Mouse (Mus musculus) embryonic facial prominence, embryonic 15.5 days (tissue): ENCODE results near the gene Lmna. TPM values are rescaled to one million over a fixed set of nuclear protein-coding genes. Genes with fewer than 3 reads are reported as not detected.
A peak's percentile ranks its signal among the peaks of the same experiment; 100 is the strongest.

Experiments
- ATAC-seq: fragments of 200-750 bp; cut with Nextera tagmentation; 2 replicates; pipeline ENCODE4 v1.8.0; 2017; ENCODE audit warnings: low read depth, moderate TSS enrichment; ENCODE audit not compliant: insufficient number of reproducible peaks, low FRiP score, low TSS enrichment
- H3K27ac ChIP-seq: fragments of 300-500 bp; sonication (generic); replicated peaks from 2 replicates; pipeline ENCODE4 v1.5.1; 2015; ENCODE audit warnings: mild to moderate bottlenecking, inconsistent platforms
- H3K27me3 ChIP-seq: fragments of 300-500 bp; sonication (generic); 2 replicates; pipeline ENCODE4 v1.6.1; 2015; ENCODE audit warnings: inconsistent platforms
- H3K36me3 ChIP-seq: fragments of 300-500 bp; sonication (generic); 2 replicates; pipeline ENCODE4 v1.6.1; 2015; ENCODE audit warnings: mild to moderate bottlenecking, inconsistent platforms
- H3K4me1 ChIP-seq: fragments of 300-500 bp; sonication (generic); 2 replicates; pipeline ENCODE4 v1.6.1; 2015; ENCODE audit warnings: inconsistent platforms
- H3K4me2 ChIP-seq: fragments of 300-500 bp; sonication (generic); replicated peaks from 2 replicates; pipeline ENCODE4 v1.6.1; 2015; ENCODE audit warnings: mild to moderate bottlenecking, inconsistent platforms
- H3K4me3 ChIP-seq: fragments of 300-500 bp; sonication (generic); replicated peaks from 2 replicates; pipeline ENCODE4 v1.5.1; 2015; ENCODE audit warnings: mild to moderate bottlenecking, inconsistent platforms
- H3K9ac ChIP-seq: fragments of 300-500 bp; sonication (generic); 2 replicates; pipeline ENCODE4 v1.6.1; 2015; ENCODE audit warnings: inconsistent platforms
- H3K9me3 ChIP-seq: fragments of 300-500 bp; sonication (generic); replicated peaks from 2 replicates; pipeline ENCODE4 v1.6.1; 2016; ENCODE audit warnings: inconsistent platforms
- WGBS: fragments of 180-500 bp; shearing (Covaris S2); methylation state at CpG from one replicate; pipeline ENCODE4 v1.1.7; 2015; 5-methylcytosine and 5-hydroxymethylcytosine counted together
- polyA plus RNA-seq: library from polyadenylated mRNA; unstranded; fragments of >200 nt; fragmentation: Nextera tagmentation; extraction: Ambion mirVana; gene quantifications from 2 replicates; pipeline ENCODE4 v1.2.1, GENCODE M21; 2015

Gene Lmna
- polyA plus RNA-seq, 1 experiment from 2014 or later = 625 TPM

DNA sequence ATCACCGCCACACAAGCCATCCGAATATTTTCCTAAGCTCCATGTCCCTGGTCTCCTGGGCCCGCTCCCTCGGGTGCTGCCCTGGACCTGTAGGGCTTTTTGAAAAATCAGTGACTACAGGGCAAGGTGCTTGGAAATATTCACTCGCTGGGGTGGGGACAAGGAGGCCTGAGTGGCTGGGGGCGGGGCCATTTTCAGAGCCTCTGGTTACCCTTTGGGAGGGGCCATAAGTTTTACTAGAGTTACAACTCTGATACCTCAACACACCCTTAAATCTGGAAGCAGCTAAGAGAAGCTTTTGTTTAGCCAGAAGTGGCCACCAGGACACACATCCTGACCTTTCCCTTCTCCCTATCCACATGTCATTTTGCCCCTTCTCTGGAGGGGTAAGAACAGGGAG lies 27.4 kb upstream of the Lmna start:
- Histone ChIP-seq H3K9ac (0 out of 2 replicates have a peak overlapping the region, but pooled peaks have one; percentile 4), H3K4me1 (peaks cover 80% of the 10 kb centered on the region), H3K36me3 (peaks cover 42% of the 10 kb centered on the region), H3K4me3 (peak overlapping the region; percentile 86), H3K27me3 (no peaks in the 10 kb centered on the region), H3K4me2 (peak overlapping the region; percentile 73), H3K27ac (peak overlapping the region; percentile 55), H3K9me3 (no peaks in the 10 kb centered on the region)
- no peak for ATAC-seq
- WGBS = 55% methylated on average over 6 of the region's 6 CpGs

DNA sequence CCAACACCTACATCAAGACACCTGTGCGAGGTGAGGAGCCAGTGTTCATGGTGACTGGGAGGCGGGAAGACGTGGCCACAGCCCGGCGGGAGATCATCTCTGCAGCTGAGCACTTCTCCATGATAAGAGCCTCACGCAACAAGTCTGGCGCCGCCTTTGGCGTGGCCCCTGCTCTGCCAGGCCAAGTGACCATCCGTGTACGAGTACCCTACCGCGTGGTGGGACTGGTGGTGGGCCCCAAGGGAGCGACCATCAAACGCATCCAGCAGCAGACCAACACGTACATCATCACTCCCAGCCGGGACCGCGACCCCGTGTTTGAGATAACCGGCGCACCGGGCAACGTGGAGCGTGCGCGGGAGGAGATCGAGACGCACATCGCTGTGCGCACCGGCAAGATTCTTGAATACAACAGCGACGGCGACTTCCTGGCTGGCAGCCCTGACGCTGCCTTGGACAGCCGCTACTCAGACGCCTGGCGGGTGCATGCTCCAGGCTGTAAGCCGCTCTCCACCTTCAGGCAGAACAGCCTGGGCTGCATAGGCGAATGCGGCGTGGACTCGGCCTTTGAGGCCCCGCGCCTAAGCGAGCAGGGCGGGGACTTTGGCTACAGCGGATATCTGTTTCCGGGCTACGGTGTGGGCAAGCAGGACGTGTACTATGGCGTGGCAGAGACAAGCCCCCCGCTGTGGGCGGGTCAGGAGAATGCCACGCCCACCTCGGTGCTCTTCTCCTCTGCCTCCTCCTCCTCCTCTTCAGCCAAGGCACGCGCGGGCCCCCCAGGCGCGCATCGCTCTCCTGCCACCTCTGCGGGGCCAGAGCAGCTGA lies 26.6 kb upstream of the Lmna start:
- H3K9me3 ChIP-seq = no peaks in the 10 kb centered on the region
- 5% methylated on average over 63 of the region's 64 CpGs for WGBS
- H3K27me3 ChIP-seq = no peaks in the 10 kb centered on the region
- peak overlapping the region; percentile 26; the same call in 1 of the 2 replicates for H3K9ac ChIP-seq
- ATAC-seq = 0 out of 2 replicates have a peak, but pooled peaks have one; percentile 1
- H3K36me3 ChIP-seq = peaks cover 42% of the 10 kb centered on the region
- peak overlapping the region; percentile 73 for H3K4me2 ChIP-seq
- H3K4me1 ChIP-seq = peaks cover 72% of the 10 kb centered on the region
- peak overlapping the region; percentile 86 for H3K4me3 ChIP-seq
- peak overlapping the region; percentile 55 for H3K27ac ChIP-seq

DNA sequence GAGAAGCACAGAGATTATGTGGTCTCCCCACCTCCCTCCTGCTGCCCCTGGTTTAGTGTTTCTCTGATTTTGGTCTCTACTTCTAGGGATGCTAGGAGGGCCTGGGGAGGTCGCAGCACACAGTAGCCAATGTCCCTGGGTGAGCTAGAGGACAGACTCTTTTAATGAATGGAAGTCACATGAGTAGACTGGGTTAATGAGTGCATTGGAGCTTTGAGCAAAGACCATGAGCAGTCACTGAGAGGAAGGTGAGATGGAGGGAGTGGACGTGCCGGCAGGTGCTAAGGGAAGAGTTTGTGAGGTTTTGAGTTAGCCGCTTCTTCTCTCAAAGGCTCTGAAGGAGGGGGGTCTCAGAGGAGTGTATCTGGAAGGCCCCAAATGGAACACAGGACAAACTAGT lies 25.8 kb upstream of the Lmna start:
- peak overlapping the region; percentile 86 for H3K4me3 ChIP-seq
- H3K9ac ChIP-seq = 0 out of 2 replicates have a peak overlapping the region, but pooled peaks have one; percentile 4
- H3K4me1 ChIP-seq = peaks cover 69% of the 10 kb centered on the region
- H3K27me3 ChIP-seq = no peaks in the 10 kb centered on the region
- H3K27ac ChIP-seq = 0 out of 2 replicates have a peak overlapping the region, but pooled peaks have one; percentile 99
- 30% methylated on average over 4 of the region's 4 CpGs for WGBS
- H3K4me2 ChIP-seq = peak overlapping the region; percentile 73
- peaks cover 38% of the 10 kb centered on the region for H3K36me3 ChIP-seq
- H3K9me3 ChIP-seq = no peaks in the 10 kb centered on the region
- no peak for ATAC-seq

DNA sequence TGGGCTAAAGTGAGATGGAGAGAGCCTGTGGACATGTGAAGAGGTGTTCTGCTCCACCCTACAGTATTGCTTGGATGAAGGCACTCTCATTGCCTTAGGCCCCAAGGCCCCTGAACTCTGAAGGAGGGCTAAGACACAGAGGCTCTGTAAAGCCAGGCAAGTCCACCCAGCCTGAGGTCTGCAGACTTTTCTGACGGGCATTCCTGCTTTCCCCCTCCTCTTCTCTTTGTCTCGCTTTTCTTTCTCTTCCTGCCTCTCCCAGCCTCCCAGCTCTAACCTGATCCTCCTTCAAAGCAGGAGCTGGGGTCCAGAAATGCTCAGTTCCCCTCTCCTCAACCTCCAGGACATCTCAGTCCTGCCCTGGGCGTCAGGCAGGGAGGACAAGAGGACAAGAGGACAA lies 25.2 kb upstream of the Lmna start:
- 13% methylated on average over 3 of the region's 3 CpGs for WGBS
- Histone ChIP-seq H3K27ac (0 out of 2 replicates have a peak overlapping the region, but pooled peaks have one; percentile 99), H3K9me3 (no peaks in the 10 kb centered on the region), H3K4me3 (peak overlapping the region; percentile 86), H3K4me1 (peaks cover 69% of the 10 kb centered on the region), H3K9ac (0 out of 2 replicates have a peak overlapping the region, but pooled peaks have one; percentile 93), H3K4me2 (peak overlapping the region; percentile 73), H3K27me3 (no peaks in the 10 kb centered on the region), H3K36me3 (peaks cover 32% of the 10 kb centered on the region)
- no peak for ATAC-seq

DNA sequence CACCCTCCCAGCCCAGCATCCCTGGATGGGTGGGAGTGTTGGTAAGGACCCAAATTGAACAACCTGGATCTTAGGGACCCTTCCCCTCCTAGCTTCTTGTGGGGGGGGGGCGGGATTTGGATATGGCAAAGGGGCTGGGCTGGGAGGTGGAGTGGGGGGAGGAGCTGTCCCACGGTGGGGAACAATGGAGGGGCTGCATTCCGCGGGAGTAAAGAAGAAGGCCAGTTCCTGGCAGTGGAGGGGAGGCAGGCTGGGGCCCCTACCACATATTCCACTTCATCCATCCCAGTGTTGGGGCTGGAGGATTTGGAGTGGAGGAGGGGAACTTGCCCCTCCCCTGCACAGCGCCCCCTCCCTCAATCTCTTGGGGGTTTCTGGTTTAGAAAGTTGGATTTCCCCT lies 23.9 kb upstream of the Lmna start:
- 0% methylated on average over 4 of the region's 5 CpGs for WGBS
- peaks cover 74% of the 10 kb centered on the region for H3K4me1 ChIP-seq

DNA sequence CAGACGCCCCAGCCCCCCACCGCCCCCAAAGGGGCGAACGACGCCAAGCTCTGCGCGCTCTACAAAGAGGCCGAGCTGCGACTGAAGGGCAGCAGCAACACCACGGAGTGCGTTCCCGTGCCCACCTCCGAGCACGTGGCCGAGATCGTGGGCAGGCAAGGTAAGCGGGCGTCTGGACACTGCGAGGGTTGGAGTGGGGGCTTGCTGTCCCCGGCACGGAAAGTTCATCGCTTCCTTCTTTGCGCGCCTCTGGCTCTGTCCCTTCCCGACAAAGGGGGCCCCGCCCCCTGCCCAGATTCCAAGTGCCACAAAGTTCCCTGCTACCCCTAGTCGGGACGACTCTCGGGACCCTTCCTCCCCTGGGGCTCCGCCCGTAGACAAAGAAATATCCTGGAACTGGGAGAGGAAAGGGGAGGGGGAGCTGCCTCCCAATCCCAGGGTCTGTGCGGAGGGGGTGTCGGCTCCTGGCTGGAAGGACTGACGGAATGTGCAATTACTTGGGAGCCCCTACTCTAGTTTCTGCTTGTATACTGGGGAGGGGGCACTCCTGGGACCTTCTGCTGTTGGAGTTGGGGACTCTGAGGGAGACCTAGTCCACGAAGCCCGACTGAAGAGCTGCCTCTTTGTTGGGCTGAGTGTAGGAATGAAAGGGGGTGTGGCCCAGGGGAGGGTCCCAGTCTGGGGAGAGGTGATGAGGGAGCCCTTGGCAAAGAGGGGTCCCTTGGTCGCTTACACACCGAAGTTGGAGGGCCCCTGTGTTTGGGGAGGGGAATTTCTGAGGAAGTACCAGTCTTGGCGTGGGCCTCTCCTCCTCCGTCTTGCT lies 23.1 kb upstream of the Lmna start:
- peak; percentile 9 for ATAC-seq
- Histone ChIP-seq H3K4me2 (peak overlapping the region; percentile 73), H3K9ac (peak overlapping the region; percentile 93), H3K27me3 (no peaks in the 10 kb centered on the region), H3K4me3 (peak overlapping the region; percentile 86), H3K9me3 (no peaks in the 10 kb centered on the region), H3K27ac (peak overlapping the region; percentile 99), H3K36me3 (peaks cover 20% of the 10 kb centered on the region), H3K4me1 (peaks cover 73% of the 10 kb centered on the region)
- under 1% methylated on average over 40 of the region's 40 CpGs for WGBS

More for the DNA sequence above, 23.9 kb upstream of the Lmna start:
- Histone ChIP-seq H3K36me3 (peaks cover 28% of the 10 kb centered on the region), H3K4me2 (peak overlapping the region; percentile 73), H3K27me3 (no peaks in the 10 kb centered on the region), H3K9me3 (no peaks in the 10 kb centered on the region), H3K27ac (peak overlapping the region; percentile 99), H3K9ac (peak overlapping the region; percentile 93), H3K4me3 (peak overlapping the region; percentile 86)
- ATAC-seq = no peak

DNA sequence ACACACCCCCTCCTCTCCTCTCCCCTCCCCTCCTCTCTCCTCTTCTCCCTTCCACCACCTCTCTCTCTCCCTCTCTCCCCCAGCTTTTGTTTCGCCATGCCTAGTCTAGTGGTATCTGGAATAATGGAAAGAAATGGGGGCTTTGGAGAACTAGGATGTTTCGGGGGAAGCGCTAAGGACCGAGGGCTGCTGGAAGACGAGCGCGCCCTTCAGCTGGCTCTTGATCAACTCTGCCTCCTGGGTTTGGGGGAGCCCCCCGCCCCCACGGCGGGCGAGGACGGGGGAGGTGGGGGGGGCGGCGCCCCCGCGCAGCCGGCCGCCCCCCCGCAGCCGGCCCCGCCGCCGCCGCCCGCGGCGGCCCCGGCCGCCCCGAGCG lies 22.5 kb upstream of the Lmna start, which contains the start of gene Mex3a:
TSS of gene Mex3a (plus strand) at position 97 of the 376 bp plus-strand sequence.
- peak within 1 kb of the TSS; percentile 93 for H3K9ac ChIP-seq
- peaks cover 73% of the 10 kb centered on the region for H3K4me1 ChIP-seq
- H3K27me3 ChIP-seq = no peaks in the 10 kb centered on the region
- WGBS = 0% methylated on average over 15 of the region's 31 CpGs
- H3K27ac ChIP-seq = peak within 1 kb of the TSS; percentile 99
- H3K4me2 ChIP-seq = peak within 1 kb of the TSS; percentile 73
- peaks cover 14% of the 10 kb centered on the region for H3K36me3 ChIP-seq
- H3K4me3 ChIP-seq = peak within 1 kb of the TSS; percentile 86
- no peak for ATAC-seq
- H3K9me3 ChIP-seq = no peaks in the 10 kb centered on the region

DNA sequence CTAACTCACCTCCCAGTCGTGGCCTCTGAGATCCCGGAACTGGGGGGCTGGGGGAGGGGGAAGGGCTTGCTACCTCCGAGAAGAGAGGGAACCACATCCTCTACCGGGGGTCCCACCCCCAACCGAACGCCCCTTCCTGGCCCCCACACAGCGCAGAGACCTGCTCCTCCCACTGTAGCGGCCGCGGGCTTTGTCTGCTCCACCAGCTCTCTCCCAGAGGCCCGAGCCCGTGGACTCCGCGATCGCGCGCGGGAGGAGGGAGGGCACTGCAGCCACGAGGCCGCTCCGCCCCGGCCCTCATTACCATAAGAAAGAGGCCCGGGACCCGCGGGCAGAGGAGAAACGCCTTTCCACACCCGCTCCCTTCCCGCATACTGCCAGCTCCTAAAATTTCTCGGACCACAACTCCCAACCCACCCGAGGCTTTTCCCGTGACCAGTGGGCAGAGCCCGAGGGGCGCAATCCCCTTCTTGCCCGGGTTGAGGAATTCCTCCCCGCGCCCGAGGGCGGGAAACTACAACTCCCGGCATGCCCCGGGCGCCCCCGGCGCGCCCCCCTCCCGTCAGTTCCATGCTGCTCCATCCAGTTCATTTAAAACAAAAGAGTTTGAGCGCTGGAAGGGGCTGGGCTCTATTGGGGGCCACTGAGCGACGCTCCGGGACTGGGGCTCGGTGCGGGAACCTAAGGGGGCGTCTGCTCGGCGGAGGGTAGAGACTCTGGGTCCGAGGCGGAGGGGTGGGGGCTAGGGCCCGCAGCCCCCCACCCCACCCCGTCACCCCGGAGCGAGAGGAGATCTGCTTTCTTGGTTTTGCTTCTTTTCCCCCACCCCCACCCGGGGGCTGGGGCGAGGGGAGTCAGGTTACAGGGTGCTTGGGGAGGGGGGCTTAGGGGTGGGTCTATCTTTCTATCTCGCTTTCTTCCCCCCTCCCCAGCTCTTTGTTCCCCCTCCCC lies 21.9 kb upstream of the Lmna start:
- under 1% methylated on average over 61 of the region's 63 CpGs for WGBS
- ATAC-seq = peak; percentile 86
- peaks cover 68% of the 10 kb centered on the region for H3K4me1 ChIP-seq

DNA sequence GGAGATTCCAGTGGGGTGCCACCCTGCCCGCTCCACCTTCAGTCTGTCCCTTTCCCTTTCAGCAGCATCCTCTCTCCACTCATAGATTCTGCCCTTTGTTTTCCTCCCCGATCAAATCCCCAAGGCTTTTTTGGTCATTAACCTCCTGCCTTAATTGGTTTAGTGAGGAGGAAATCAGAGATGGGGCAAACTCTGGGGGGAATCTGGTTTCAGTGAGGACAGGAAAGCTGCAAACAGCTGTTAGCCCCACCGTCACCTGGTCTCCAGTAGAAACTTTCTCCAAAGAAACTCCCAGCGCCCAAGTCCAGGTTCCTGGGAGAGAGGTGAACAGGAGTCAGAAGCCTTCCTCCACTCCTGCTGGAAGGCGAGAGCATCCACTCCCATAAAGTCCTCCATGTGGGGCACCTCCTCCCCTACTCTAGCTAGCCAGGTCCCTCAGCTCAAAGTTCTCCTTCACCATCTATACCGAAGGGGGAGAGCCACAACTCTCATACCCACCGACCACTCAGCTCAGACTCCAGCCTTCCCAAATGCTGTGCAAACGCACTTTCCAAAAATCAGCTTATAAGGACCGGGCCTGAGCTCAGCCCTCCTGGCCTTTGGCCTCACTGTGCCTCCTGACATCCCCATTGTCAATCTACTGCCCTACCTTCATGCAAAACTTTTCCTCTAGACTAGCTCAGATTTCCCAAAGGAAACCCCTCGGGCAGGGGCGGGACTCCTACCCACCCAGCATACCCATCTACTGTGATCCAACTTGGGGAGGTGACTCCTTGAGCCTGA lies 20.5 kb upstream of the Lmna start:
- Histone ChIP-seq H3K27ac (peak overlapping the region; percentile 99), H3K4me2 (peak overlapping the region; percentile 73), H3K4me1 (peaks cover 62% of the 10 kb centered on the region), H3K36me3 (no peaks in the 10 kb centered on the region), H3K9me3 (no peaks in the 10 kb centered on the region), H3K27me3 (no peaks in the 10 kb centered on the region), H3K4me3 (peak overlapping the region; percentile 86), H3K9ac (peak overlapping the region; percentile 93)
- 6% methylated on average over 11 of the region's 11 CpGs for WGBS
- no peak for ATAC-seq

More for the DNA sequence above, 21.9 kb upstream of the Lmna start:
- Histone ChIP-seq H3K9me3 (no peaks in the 10 kb centered on the region), H3K9ac (peak overlapping the region; percentile 93), H3K36me3 (peaks cover 7% of the 10 kb centered on the region), H3K4me3 (peak overlapping the region; percentile 86), H3K4me2 (peak overlapping the region; percentile 73), H3K27me3 (no peaks in the 10 kb centered on the region), H3K27ac (peak overlapping the region; percentile 99)
